Mouse (Mus musculus): ENCODE data around the gene Mgll.

Mgll gene

GRCm38 (mm10) chr6:88844901-88845565, 120.8 kb downstream of the Mgll start:
- no peak for DNase-seq (ENCODE audit: low spot score in 2 of 2)

- DNase-seq (ENCODE audit: low spot score in 2 of 2), result no peak
Measured at GRCm38 (mm10) chr6:88847571-88847970, 123.4 kb downstream of the Mgll start.

GRCm38 (mm10) chr6:88849270-88849669, 125.1 kb downstream of the Mgll start:
- DNase-seq (ENCODE audit: low spot score in 2 of 2), result no peak

GRCm38 (mm10) chr6:88850034-88850433, 125.8 kb downstream of the Mgll start:
- DNase-seq (ENCODE audit: low spot score in 2 of 2), result no peak

GRCm38 (mm10) chr6:88854509-88854908, 130.3 kb downstream of the Mgll start:
- no peak for DNase-seq (ENCODE audit: low spot score in 2 of 2)

GRCm38 (mm10) chr6:88855636-88856035, 131.4 kb downstream of the Mgll start:
- no peak for DNase-seq (ENCODE audit: low spot score in 2 of 2)

- DNase-seq (ENCODE audit: low spot score in 2 of 2), result no peak
Measured at GRCm38 (mm10) chr6:88857249-88857648, 133.0 kb downstream of the Mgll start.

- no peak for DNase-seq (ENCODE audit: low spot score in 2 of 2)
Measured at GRCm38 (mm10) chr6:88857830-88858229, 133.6 kb downstream of the Mgll start.

- DNase-seq (ENCODE audit: low spot score in 2 of 2), result no peak
Measured at GRCm38 (mm10) chr6:88858341-88858740, 134.1 kb downstream of the Mgll start.

- no peak for DNase-seq (ENCODE audit: low spot score in 2 of 2)
Measured at GRCm38 (mm10) chr6:88860914-88861313, 136.7 kb downstream of the Mgll start.

- DNase-seq (ENCODE audit: low spot score in 2 of 2), result no peak
Measured at GRCm38 (mm10) chr6:88865704-88866103, 141.5 kb downstream of the Mgll start.

- no peak for DNase-seq (ENCODE audit: low spot score in 2 of 2)
Measured at GRCm38 (mm10) chr6:88869459-88869858, 145.2 kb downstream of the Mgll start.

- no peak for DNase-seq (ENCODE audit: low spot score in 2 of 2)
Measured at GRCm38 (mm10) chr6:88870594-88870993, 146.4 kb downstream of the Mgll start.

- peak; percentile 46 for DNase-seq (ENCODE audit: low spot score in 2 of 2)
Measured at GRCm38 (mm10) chr6:88871546-88871945, 147.3 kb downstream of the Mgll start.

GRCm38 (mm10) chr6:88872811-88873210, 148.6 kb downstream of the Mgll start:
- no peak for DNase-seq (ENCODE audit: low spot score in 2 of 2)

GRCm38 (mm10) chr6:88873965-88874867, 150.0 kb downstream of the Mgll start:
- DNase-seq (ENCODE audit: low spot score in 2 of 2), result peak in 1 of 2 experiments; percentile 32

GRCm38 (mm10) chr6:88874868-88875508, 150.8 kb downstream of the Mgll start, which contains the start of gene Podxl2:
TSS of gene Podxl2 (minus strand) at chr6:88875044.
- DNase-seq (ENCODE audit: low spot score in 2 of 2), result peak; percentile 61 to 74
